ENCODE assay signal across 12 mouse cellular contexts in the genomic region with DNA sequence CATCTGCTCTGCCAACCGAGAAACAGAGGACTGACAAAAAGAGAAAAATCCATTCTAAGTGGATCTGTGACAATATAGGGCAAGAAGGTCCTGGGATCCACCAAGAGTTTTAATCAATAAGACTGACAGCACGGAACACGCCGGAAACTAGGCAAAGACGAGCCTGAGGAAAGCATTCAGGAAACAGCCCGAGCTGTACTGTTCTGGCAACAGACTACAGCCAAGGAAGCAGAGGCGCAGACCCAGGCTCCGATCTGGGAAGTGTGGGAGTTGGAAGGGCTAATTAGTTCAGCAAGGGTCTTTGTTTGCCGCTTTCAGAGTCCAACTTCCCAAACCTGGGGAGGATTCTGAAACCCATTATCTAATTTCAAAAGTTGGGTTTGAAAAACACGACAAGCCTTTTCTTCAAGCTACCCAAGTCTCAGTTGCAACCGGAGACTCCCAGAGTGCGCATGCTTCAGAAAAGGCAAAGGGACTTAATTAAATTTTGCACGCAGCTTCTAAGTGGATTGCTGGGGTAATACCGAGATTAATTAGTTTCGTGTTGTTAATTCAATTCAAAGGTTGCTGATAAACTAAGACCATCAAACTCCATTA.
DNase-seq lines count a peak whose midpoint lies in the region; ATAC-seq lines count a peak whose summit lies in the region.
"Had no signal": no experiment of that assay in that cellular context is flagged by ENCODE, and none has a peak within 500 bp of the region (broad histone marks: within the 10 kb centered on the region; RNA-seq: fewer than 3 reads in every experiment).

No protein-coding gene starts in this region.

- H3K9ac ChIP-seq in kidney, embryonic 15.5 days: no peak overlapping the region
- peak overlapping the region; percentile 31 for H3K9ac ChIP-seq in forebrain, embryonic 16.5 days (replicated peaks; ENCODE audit: low read depth, low read length)
- no peak overlapping the region for H3K9ac ChIP-seq in midbrain, embryonic 14.5 days (replicated peaks; ENCODE audit: low read length)

- no peaks in the 10 kb centered on the region for H3K36me3 ChIP-seq in kidney, embryonic 15.5 days
- H3K36me3 ChIP-seq in embryonic facial prominence, embryonic 10.5 days (replicated peaks): no peaks in the 10 kb centered on the region
- no peaks in the 10 kb centered on the region for H3K36me3 ChIP-seq in forebrain, embryonic 16.5 days (ENCODE audit: control insufficient read depth, insufficient read depth)
- H3K36me3 ChIP-seq in midbrain, embryonic 14.5 days (ENCODE audit: control insufficient read depth, insufficient read depth, low read length): no peaks in the 10 kb centered on the region

- no peak for DNase-seq in kidney, adult 11 months
- peak; percentile 18 for DNase-seq in embryonic facial prominence, embryonic 10.5 days (ENCODE audit: low spot score)
- DNase-seq in midbrain, embryonic 14.5 days: peak; percentile 55
- no peak for DNase-seq in ovary, adult 18-20 months (ENCODE audit: low spot score)
- DNase-seq in adipocyte (ENCODE audit: low spot score): no peak
- DNase-seq: lung, adult 18-20 months had no signal

- 0 out of 2 replicates have a peak overlapping the region, but pooled peaks have one; percentile 14 for H3K4me3 ChIP-seq in kidney, embryonic 15.5 days (replicated peaks)
- H3K4me3 ChIP-seq in embryonic facial prominence, embryonic 10.5 days: no peak overlapping the region
- H3K4me3 ChIP-seq in forebrain, embryonic 16.5 days (replicated peaks; ENCODE audit: low read length): peak overlapping the region; percentile 34
- H3K4me3 ChIP-seq in midbrain, embryonic 14.5 days (replicated peaks; ENCODE audit: low read depth, low read length): no peak overlapping the region
- H3K4me3 ChIP-seq: erythroblast, embryonic 14.5 days had no signal

- ATAC-seq in kidney, embryonic 15.5 days (replicated peaks; ENCODE audit: low FRiP score): 0 out of 2 replicates have a peak, but pooled peaks have one; percentile 40
- ATAC-seq in forebrain, embryonic 16.5 days: peak; percentile 76
- no peak for ATAC-seq in midbrain, embryonic 14.5 days (ENCODE audit: low FRiP score, low TSS enrichment)
- ATAC-seq in granulocyte monocyte progenitor cell, adult 5-6 weeks (replicated peaks; ENCODE audit: poor library complexity, severe bottlenecking): no peak
- ATAC-seq: CD4-positive, CD25-positive, alpha-beta regulatory T cell, adult 4 months; inflammation-experienced regulatory T-cells, adult 6 months had no signal

- H3K27ac ChIP-seq in kidney, embryonic 15.5 days: no peak overlapping the region
- 0 out of 2 replicates have a peak overlapping the region, but pooled peaks have one; percentile 31 for H3K27ac ChIP-seq in embryonic facial prominence, embryonic 10.5 days (replicated peaks)
- H3K27ac ChIP-seq in forebrain, embryonic 16.5 days (ENCODE audit: low read length): no peak overlapping the region
- no peak overlapping the region for H3K27ac ChIP-seq in midbrain, embryonic 14.5 days (replicated peaks; ENCODE audit: low read depth, low read length)

- H3K4me1 ChIP-seq in kidney, embryonic 15.5 days: peaks cover 10% of the 10 kb centered on the region
- no peaks in the 10 kb centered on the region for H3K4me1 ChIP-seq in embryonic facial prominence, embryonic 10.5 days
- peaks cover 10% of the 10 kb centered on the region; the same call in 1 of the 2 replicates for H3K4me1 ChIP-seq in forebrain, embryonic 16.5 days (replicated peaks; ENCODE audit: control insufficient read depth, insufficient read depth, low read length)
- no peaks in the 10 kb centered on the region for H3K4me1 ChIP-seq in midbrain, embryonic 14.5 days (ENCODE audit: control insufficient read depth, insufficient read depth, low read length)

- no peaks in the 10 kb centered on the region for H3K9me3 ChIP-seq in kidney, embryonic 15.5 days (replicated peaks)
- H3K9me3 ChIP-seq in embryonic facial prominence, embryonic 10.5 days: no peaks in the 10 kb centered on the region
- H3K9me3 ChIP-seq in forebrain, embryonic 16.5 days (ENCODE audit: control insufficient read depth, low read length): no peaks in the 10 kb centered on the region
- H3K9me3 ChIP-seq in midbrain, embryonic 14.5 days (ENCODE audit: control insufficient read depth, low read length): no peaks in the 10 kb centered on the region

- no peaks in the 10 kb centered on the region for H3K27me3 ChIP-seq in kidney, embryonic 15.5 days
- H3K27me3 ChIP-seq in embryonic facial prominence, embryonic 10.5 days (replicated peaks; ENCODE audit: low read depth, poor library complexity, severe bottlenecking): no peaks in the 10 kb centered on the region
- H3K27me3 ChIP-seq in forebrain, embryonic 16.5 days (replicated peaks; ENCODE audit: control insufficient read depth, insufficient read depth, low read length): no peaks in the 10 kb centered on the region
- no peaks in the 10 kb centered on the region for H3K27me3 ChIP-seq in midbrain, embryonic 14.5 days (ENCODE audit: control insufficient read depth, insufficient read depth, low read length)

- WGBS in kidney, embryonic 15.5 days: 57% methylated on average over 15 of the region's 15 CpGs
- WGBS in embryonic facial prominence, embryonic 10.5 days: 49% methylated on average over 15 of the region's 15 CpGs
- 5% methylated on average over 15 of the region's 15 CpGs for WGBS in forebrain, embryonic 16.5 days
- WGBS in midbrain, embryonic 14.5 days: 33% methylated on average over 15 of the region's 15 CpGs

- peak overlapping the region; percentile 47 for H3K4me2 ChIP-seq in kidney, embryonic 15.5 days
- H3K4me2 ChIP-seq in forebrain, embryonic 16.5 days (ENCODE audit: low read length): peak overlapping the region; percentile 50
- peak overlapping the region; percentile 20 for H3K4me2 ChIP-seq in midbrain, embryonic 14.5 days (ENCODE audit: low read length)

Comparison
In these comparisons a context has a peak if more than half of its experiments do, and no peak if none do; other contexts are left out.
1. ATAC-seq: peak in kidney, embryonic 15.5 days (single experiment) and forebrain, embryonic 16.5 days (single experiment); none in midbrain, embryonic 14.5 days (single experiment) and granulocyte monocyte progenitor cell, adult 5-6 weeks (single experiment).
2. H3K4me3 ChIP-seq: peak in kidney, embryonic 15.5 days (single experiment) and forebrain, embryonic 16.5 days (single experiment); none in embryonic facial prominence, embryonic 10.5 days (single experiment) and midbrain, embryonic 14.5 days (single experiment).
3. DNase-seq: peak in embryonic facial prominence, embryonic 10.5 days (single experiment) and midbrain, embryonic 14.5 days (single experiment); none in kidney, adult 11 months (single experiment), ovary, adult 18-20 months (single experiment) and adipocyte (single experiment).
4. Peak in every context shown above with its lines, with median percentiles within 50 percentile points of each other: H3K4me2 ChIP-seq.